Mouse (Mus musculus): Measurements from ENCODE around the gene Piezo1. TPM values are rescaled to one million over a fixed set of nuclear protein-coding genes. Genes with fewer than 3 reads are reported as not detected.

Gene Piezo1
- polyA plus RNA-seq, 1 experiment, result 6.8 TPM

DNA sequence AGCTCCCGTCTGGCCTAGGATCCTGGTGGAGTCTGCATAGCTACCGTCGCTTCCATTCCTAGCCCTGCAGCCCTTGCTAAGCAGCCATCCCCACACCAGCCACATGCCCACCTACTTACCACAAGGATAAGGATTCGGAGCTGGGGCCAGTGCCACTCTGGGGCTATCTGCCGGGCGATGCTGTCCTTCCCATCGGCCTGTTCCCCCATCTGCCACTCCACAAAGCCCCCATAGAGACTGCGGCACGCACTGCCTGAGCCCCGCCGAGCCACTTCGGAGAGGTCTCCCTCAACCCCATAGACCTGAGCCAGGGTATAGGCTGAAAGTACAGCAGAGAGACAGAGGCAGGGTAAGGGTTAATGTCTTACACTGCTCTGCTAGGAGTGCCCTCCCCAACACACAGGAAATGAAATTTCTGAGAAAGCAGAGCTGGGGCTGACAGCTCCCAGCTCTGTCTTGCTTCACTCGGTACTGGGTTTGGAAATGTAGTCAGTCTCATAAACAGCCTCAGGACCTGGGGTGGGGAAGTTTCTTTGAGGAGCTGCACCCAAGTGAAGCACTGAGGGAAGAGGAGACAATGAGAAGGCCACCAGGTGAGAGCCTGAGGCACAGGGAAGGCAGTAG is 113.3 kb downstream of the Piezo1 start:
- H3K27me3 ChIP-seq (ENCODE audit: control insufficient read depth, insufficient read depth, low read length), result no peaks in the 10 kb centered on the region
- peaks cover 8% of the 10 kb centered on the region for H3K4me1 ChIP-seq (ENCODE audit: control insufficient read depth, insufficient read depth, low read length)
- no peaks in the 10 kb centered on the region for H3K36me3 ChIP-seq (ENCODE audit: control insufficient read depth, insufficient read depth, low read length)
- H3K27ac ChIP-seq (ENCODE audit: control insufficient read depth, insufficient read depth, low read depth, low read length), result no peak overlapping the region
- TF ChIP-seq POLR2A (IDR thresholded peaks at IDR 0.05; ENCODE audit: control insufficient read depth, low read depth, low read length), result no peak
- no peak for TF ChIP-seq CTCF (IDR thresholded peaks at IDR 0.05; ENCODE audit: control insufficient read depth, insufficient read depth, insufficient replicate concordance, low read depth, low read length)
- H3K4me3 ChIP-seq (ENCODE audit: control insufficient read depth, low read depth, low read length), result no peak overlapping the region

DNA sequence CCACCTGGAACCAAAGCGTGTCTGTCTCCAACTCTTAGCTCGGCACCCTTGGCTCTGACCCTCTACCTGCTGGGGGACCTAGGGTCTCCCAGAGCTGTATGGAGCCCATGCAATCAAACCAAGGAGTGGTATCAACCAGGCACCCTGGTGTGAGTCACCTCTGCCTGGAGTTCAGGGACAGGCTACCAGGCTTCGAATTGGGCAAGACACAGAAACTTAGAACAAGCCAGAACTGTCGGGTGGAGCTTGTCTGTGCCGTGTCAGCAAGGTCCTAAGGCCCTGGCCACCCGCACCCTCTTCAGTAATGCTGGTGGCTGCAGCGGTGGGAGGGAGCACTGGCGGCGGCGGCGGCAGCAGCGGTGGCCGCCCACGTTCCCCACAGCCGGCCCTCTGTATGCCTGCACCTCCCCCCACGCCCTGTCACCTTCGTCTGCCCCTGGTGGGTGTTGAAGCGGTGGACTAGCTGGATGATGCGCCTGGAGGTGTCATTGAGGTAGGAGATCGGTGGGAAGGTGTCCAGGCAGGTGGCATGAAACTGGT is 114.5 kb downstream of the Piezo1 start:
- H3K27ac ChIP-seq (ENCODE audit: control insufficient read depth, insufficient read depth, low read depth, low read length), result no peak overlapping the region
- no peak overlapping the region for H3K4me3 ChIP-seq (ENCODE audit: control insufficient read depth, low read depth, low read length)
- peaks cover 12% of the 10 kb centered on the region for H3K4me1 ChIP-seq (ENCODE audit: control insufficient read depth, insufficient read depth, low read length)
- H3K36me3 ChIP-seq (ENCODE audit: control insufficient read depth, insufficient read depth, low read length), result no peaks in the 10 kb centered on the region
- no peaks in the 10 kb centered on the region; the same call in 1 of the 2 replicates for H3K27me3 ChIP-seq (ENCODE audit: control insufficient read depth, insufficient read depth, low read length)
- no peak for TF ChIP-seq POLR2A (IDR thresholded peaks at IDR 0.05; ENCODE audit: control insufficient read depth, low read depth, low read length)
- no peak for TF ChIP-seq CTCF (IDR thresholded peaks at IDR 0.05; ENCODE audit: control insufficient read depth, insufficient read depth, insufficient replicate concordance, low read depth, low read length)

DNA sequence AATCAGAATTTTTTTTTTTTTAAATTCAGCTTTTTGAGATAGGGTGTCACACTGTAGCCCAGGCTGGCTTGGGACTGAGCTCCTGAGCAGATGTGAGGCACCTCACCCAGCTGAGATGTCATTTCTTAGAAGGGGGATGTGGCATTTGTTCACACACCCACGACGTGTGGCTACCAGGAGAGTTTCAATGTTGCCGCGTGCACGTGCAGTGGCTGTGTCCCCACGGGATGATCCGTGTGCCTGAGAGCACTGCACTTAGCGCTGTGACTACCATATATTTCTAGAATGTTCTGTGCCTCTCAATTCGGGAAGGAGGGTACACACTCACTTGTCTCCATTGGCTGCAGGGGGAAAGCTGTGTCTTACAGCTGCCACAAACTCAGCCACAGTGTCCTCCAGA is 115.0 kb downstream of the Piezo1 start:
- Histone ChIP-seq H3K27me3 (ENCODE audit: control insufficient read depth, insufficient read depth, low read length) (no peaks in the 10 kb centered on the region; the same call in 1 of the 2 replicates), H3K27ac (ENCODE audit: control insufficient read depth, insufficient read depth, low read depth, low read length) (no peak overlapping the region), H3K36me3 (ENCODE audit: control insufficient read depth, insufficient read depth, low read length) (no peaks in the 10 kb centered on the region), H3K4me3 (ENCODE audit: control insufficient read depth, low read depth, low read length) (no peak overlapping the region), H3K4me1 (ENCODE audit: control insufficient read depth, insufficient read depth, low read length) (peaks cover 15% of the 10 kb centered on the region)
- TF ChIP-seq CTCF (IDR thresholded peaks at IDR 0.05; ENCODE audit: control insufficient read depth, insufficient read depth, insufficient replicate concordance, low read depth, low read length) (no peak), POLR2A (IDR thresholded peaks at IDR 0.05; ENCODE audit: control insufficient read depth, low read depth, low read length) (no peak)

DNA sequence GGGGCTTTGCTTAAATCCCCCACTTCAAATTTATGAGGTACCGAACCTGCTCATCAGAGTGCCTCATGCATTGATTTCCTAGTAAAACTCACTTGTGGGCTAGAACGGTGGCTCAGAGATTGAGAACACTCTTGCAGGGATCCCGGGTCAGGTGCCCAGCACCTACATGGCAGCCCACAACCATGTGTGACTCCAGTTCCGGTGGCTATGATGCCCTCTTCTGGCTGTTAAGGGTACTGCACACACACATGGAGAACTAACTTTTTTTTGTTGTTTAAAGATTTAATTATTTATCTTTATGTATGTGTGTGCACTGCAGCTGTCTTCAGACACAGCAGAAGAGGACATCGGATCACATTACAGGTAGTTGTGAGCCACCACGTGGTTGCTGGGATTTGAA is 115.8 kb downstream of the Piezo1 start:
- no peaks in the 10 kb centered on the region for H3K36me3 ChIP-seq (ENCODE audit: control insufficient read depth, insufficient read depth, low read length)
- H3K4me3 ChIP-seq (ENCODE audit: control insufficient read depth, low read depth, low read length), result no peak overlapping the region
- no peak for TF ChIP-seq POLR2A (IDR thresholded peaks at IDR 0.05; ENCODE audit: control insufficient read depth, low read depth, low read length)
- TF ChIP-seq CTCF (IDR thresholded peaks at IDR 0.05; ENCODE audit: control insufficient read depth, insufficient read depth, insufficient replicate concordance, low read depth, low read length), result peak; percentile 60; the same call in 1 of the 2 replicates
- no peak overlapping the region for H3K27ac ChIP-seq (ENCODE audit: control insufficient read depth, insufficient read depth, low read depth, low read length)
- peaks cover 16% of the 10 kb centered on the region for H3K4me1 ChIP-seq (ENCODE audit: control insufficient read depth, insufficient read depth, low read length)
- H3K27me3 ChIP-seq (ENCODE audit: control insufficient read depth, insufficient read depth, low read length), result no peaks in the 10 kb centered on the region; the same call in 1 of the 2 replicates

DNA sequence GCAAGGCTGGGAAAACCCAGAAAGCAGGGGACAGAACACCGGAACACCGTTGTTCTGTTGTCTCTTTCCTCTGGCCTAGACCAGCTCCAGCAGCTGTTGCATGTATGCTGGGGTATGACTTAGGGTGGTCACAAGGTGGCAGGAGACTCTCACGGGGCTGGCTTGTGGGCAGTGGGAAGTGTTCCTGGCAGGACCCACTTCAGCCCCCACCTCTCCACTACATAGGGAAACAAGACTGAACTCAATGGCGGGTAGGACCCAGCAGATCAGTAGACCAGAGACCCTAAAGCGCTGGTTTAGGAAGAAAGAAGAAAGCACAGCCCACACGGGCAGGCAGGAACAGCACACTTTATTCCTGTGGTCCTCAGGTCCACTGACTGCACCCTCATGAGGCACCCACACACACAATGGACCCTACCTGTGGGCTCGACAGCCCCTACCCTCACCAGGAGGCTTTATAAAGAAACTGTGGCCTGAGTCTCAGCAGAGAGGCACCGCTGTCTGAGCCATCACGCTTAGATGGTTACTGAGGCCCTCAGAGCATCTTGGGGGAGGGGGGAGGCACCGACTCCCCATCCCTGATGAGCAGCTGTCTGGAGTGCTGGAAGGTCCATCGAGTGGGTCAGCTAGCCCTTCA is 117.7 kb downstream of the Piezo1 start:
- Histone ChIP-seq H3K4me3 (ENCODE audit: control insufficient read depth, low read depth, low read length) (no peak overlapping the region), H3K27ac (ENCODE audit: control insufficient read depth, insufficient read depth, low read depth, low read length) (no peak overlapping the region), H3K36me3 (ENCODE audit: control insufficient read depth, insufficient read depth, low read length) (no peaks in the 10 kb centered on the region), H3K27me3 (ENCODE audit: control insufficient read depth, insufficient read depth, low read length) (no peaks in the 10 kb centered on the region; the same call in 1 of the 2 replicates), H3K4me1 (ENCODE audit: control insufficient read depth, insufficient read depth, low read length) (peaks cover 22% of the 10 kb centered on the region)
- TF ChIP-seq CTCF (IDR thresholded peaks at IDR 0.05; ENCODE audit: control insufficient read depth, insufficient read depth, insufficient replicate concordance, low read depth, low read length), result no peak
- TF ChIP-seq POLR2A (IDR thresholded peaks at IDR 0.05; ENCODE audit: control insufficient read depth, low read depth, low read length), result no peak

DNA sequence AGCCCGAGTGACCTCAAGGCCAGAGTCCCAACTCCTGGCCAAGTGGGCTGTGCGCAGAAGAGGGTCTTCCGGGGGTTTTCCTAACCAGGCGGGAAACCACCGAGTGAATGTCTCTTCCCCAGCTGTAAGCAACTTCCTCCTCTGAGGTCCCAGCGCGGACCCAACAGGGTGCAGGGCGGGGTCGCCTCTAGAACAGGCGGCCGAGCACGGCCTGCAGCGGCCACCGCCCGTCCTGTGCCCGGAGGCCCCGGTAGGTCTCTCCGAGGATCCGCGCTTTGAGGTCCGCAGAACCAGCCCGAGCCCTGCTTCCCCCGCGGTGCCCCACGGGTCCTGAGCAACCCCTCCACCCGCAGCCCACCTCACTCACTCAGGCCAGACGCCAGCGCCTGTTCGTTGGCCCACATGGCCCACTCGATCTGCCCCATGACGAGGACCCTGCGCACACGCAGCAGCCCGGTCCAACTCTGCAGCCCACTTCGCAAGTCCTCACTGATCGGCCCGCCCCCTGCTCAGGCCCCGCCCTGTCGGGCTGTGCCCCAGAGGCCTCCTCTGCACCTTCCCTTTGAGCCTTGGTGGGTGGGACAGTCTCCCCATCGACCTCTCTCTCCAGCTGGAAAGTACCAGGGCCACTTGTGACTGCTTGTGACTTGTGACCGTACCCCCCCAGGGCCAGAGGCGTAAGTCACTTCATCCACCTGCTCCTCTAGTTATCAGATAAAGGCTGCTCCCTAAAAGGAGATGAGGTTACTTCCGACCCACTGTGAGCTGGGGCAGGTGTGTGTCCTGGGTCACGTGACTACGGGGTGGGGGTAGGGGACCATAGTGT is 118.5 kb downstream of the Piezo1 start, which contains the start of gene Cyba:
TSS of gene Cyba (minus strand) at position 488 of the 826 bp plus-strand sequence.
- Histone ChIP-seq H3K4me3 (ENCODE audit: control insufficient read depth, low read depth, low read length) (peak within 1 kb of the TSS; percentile 49), H3K27ac (ENCODE audit: control insufficient read depth, insufficient read depth, low read depth, low read length) (peak within 1 kb of the TSS; percentile 3; the same call in 1 of the 2 replicates), H3K36me3 (ENCODE audit: control insufficient read depth, insufficient read depth, low read length) (no peaks in the 10 kb centered on the region), H3K27me3 (ENCODE audit: control insufficient read depth, insufficient read depth, low read length) (no peaks in the 10 kb centered on the region; the same call in 1 of the 2 replicates), H3K4me1 (ENCODE audit: control insufficient read depth, insufficient read depth, low read length) (peaks cover 22% of the 10 kb centered on the region)
- peak; percentile 28; the same call in 1 of the 2 replicates for TF ChIP-seq POLR2A (IDR thresholded peaks at IDR 0.05; ENCODE audit: control insufficient read depth, low read depth, low read length)
- TF ChIP-seq CTCF (IDR thresholded peaks at IDR 0.05; ENCODE audit: control insufficient read depth, insufficient read depth, insufficient replicate concordance, low read depth, low read length), result no peak

Other genes with a start within 250 kb of the Piezo1 start
- gene Trhr2, start 190.6 kb downstream of the Piezo1 start, polyA plus RNA-seq (2012; rRNA removed), result 0.10 TPM in 1 of 2 replicates, not detected in the other
- gene Zc3h18, start 174.7 kb downstream of the Piezo1 start, polyA plus RNA-seq (2012; rRNA removed), result 19.6 and 22.9 TPM in 2 replicates
- gene Il17c, start 129.3 kb downstream of the Piezo1 start, polyA plus RNA-seq (2012; rRNA removed), result 0.16 TPM in 2 replicates
- gene Cyba, start 118.4 kb downstream of the Piezo1 start, polyA plus RNA-seq (2012; rRNA removed), result 8.0 and 11.0 TPM in 2 replicates
- gene Mvd, start 107.9 kb downstream of the Piezo1 start, polyA plus RNA-seq (2012; rRNA removed), result 6.5 and 6.6 TPM in 2 replicates
- 3.7 and 3.8 TPM in 2 replicates for gene Snai3, start 90.6 kb downstream of the Piezo1 start, polyA plus RNA-seq (2012; rRNA removed)
- 120 and 122 TPM in 2 replicates for gene Rnf166, start 75.3 kb downstream of the Piezo1 start, polyA plus RNA-seq (2012; rRNA removed)
- gene Ctu2, start 75.2 kb downstream of the Piezo1 start, polyA plus RNA-seq (2012; rRNA removed), result 29.3 and 37.7 TPM in 2 replicates
- gene Cdt1, start 16.7 kb upstream of the Piezo1 start, polyA plus RNA-seq (2012; rRNA removed), result 4.5 and 5.0 TPM in 2 replicates
- gene Aprt, start 25.6 kb upstream of the Piezo1 start, polyA plus RNA-seq (2012; rRNA removed), result 267 and 294 TPM in 2 replicates
- 5.9 TPM in 2 replicates for gene Galns, start 60.1 kb upstream of the Piezo1 start, polyA plus RNA-seq (2012; rRNA removed)
- 100 and 102 TPM in 2 replicates for gene Trappc2l, start 60.3 kb upstream of the Piezo1 start, polyA plus RNA-seq (2012; rRNA removed)
- gene Pabpn1l, start 71.4 kb upstream of the Piezo1 start, polyA plus RNA-seq (2012; rRNA removed), result not detected in 2 replicates
- gene Cbfa2t3, start 147.8 kb upstream of the Piezo1 start, polyA plus RNA-seq (2012; rRNA removed), result 0.53 and 0.59 TPM in 2 replicates
- 18.6 and 21.8 TPM in 2 replicates for gene Acsf3, start 224.2 kb upstream of the Piezo1 start, polyA plus RNA-seq (2012; rRNA removed)

All from testis, adult 2 months (tissue).